Mouse (Mus musculus): ENCODE measurements around the gene Slc26a11.

- no peak for TF ChIP-seq ETS1 (conservative IDR thresholded peaks at IDR 0.05; ENCODE audit: low read depth, low read length)
- TF ChIP-seq CTCF (conservative IDR thresholded peaks at IDR 0.05 in 1 of 2, IDR thresholded peaks at IDR 0.05 in 1 of 2; ENCODE audit: low read depth in 2 of 2, low read length in 2 of 2), result no peak
- TF ChIP-seq NRF1 (IDR thresholded peaks at IDR 0.05; ENCODE audit: low read depth, low read length), result no peak
- no peak for TF ChIP-seq UBTF (IDR thresholded peaks at IDR 0.05; ENCODE audit: low read depth, low read length)
- no peak for TF ChIP-seq JUND (conservative IDR thresholded peaks at IDR 0.05; ENCODE audit: low read depth, low read length)
- TF ChIP-seq MAZ (IDR thresholded peaks at IDR 0.05; ENCODE audit: low read depth, low read length), result no peak
- no peak for TF ChIP-seq TCF12 (IDR thresholded peaks at IDR 0.05; ENCODE audit: low read depth, low read length)
- TF ChIP-seq TBP (conservative IDR thresholded peaks at IDR 0.05; ENCODE audit: low read depth, low read length), result no peak
- no peak for TF ChIP-seq MAX (IDR thresholded peaks at IDR 0.05; ENCODE audit: low read length)
- TF ChIP-seq POLR2A (IDR thresholded peaks at IDR 0.05; ENCODE audit: low read depth, low read length), result no peak
- TF ChIP-seq GABPA (IDR thresholded peaks at IDR 0.05; ENCODE audit: insufficient replicate concordance, low read depth, low read length), result no peak
Measured at GRCm38 (mm10) chr11:119395394-119395793, 40.0 kb downstream of the Slc26a11 start.

All from CH12.LX (cell line).